Mouse (Mus musculus) left cerebral cortex, postnatal 4 days (tissue): ENCODE measurements around the gene BC049352. TPM values are rescaled to one million over a fixed set of nuclear protein-coding genes. Genes with fewer than 3 reads are reported as not detected.
A peak's percentile ranks its signal among the peaks of the same experiment; 100 is the strongest.

Experiments
- DNase-seq: peaks from one replicate; pipeline ENCODE4 v3.0.0-alpha.2; 2022
- intact Hi-C: fragments of 180-260 bp; cut with DNase I; formaldehyde crosslinking; loops from one replicate; pipeline ENCODE4 v1.15.1; 2025
- total RNA-seq, 2 experiments: library from RNA; stranded (reverse); gene quantifications; 2 replicates each; pipeline ENCODE4 v1.2.3; 2021

BC049352 gene
- total RNA-seq, 2 experiments from 2014 or later: not detected

- intact Hi-C loops: no loop called here
- DNase-seq: no peak
Measured at GRCm38 (mm10) chr9:45241397-45241796, 59.6 kb downstream of the BC049352 start.

GRCm38 (mm10) chr9:45245432-45245831 is 63.6 kb downstream of the BC049352 start:
- no peak for DNase-seq
- intact Hi-C loops: no loop called here

- no peak for DNase-seq
- intact Hi-C loops: no loop called here
Measured at GRCm38 (mm10) chr9:45246060-45246459, 64.3 kb downstream of the BC049352 start.

- intact Hi-C loops: no loop called here
- no peak for DNase-seq
Measured at GRCm38 (mm10) chr9:45247536-45247935, 65.7 kb downstream of the BC049352 start.

- no peak for DNase-seq
- intact Hi-C loops: no loop called here
Measured at GRCm38 (mm10) chr9:45250306-45250705, 68.5 kb downstream of the BC049352 start.

GRCm38 (mm10) chr9:45251281-45251680 is 69.5 kb downstream of the BC049352 start:
- DNase-seq: no peak
- intact Hi-C loops: no loop called here

GRCm38 (mm10) chr9:45251990-45252389 is 70.2 kb downstream of the BC049352 start:
- intact Hi-C loops: no loop called here
- DNase-seq: no peak

- no peak for DNase-seq
- intact Hi-C loops: no loop called here
Measured at GRCm38 (mm10) chr9:45252395-45252794, 70.6 kb downstream of the BC049352 start.

- DNase-seq: no peak
- intact Hi-C loops: no loop called here
Measured at GRCm38 (mm10) chr9:45254021-45254420, 72.2 kb downstream of the BC049352 start.

- intact Hi-C loops: no loop called here
- DNase-seq: no peak
Measured at GRCm38 (mm10) chr9:45254605-45255004, 72.8 kb downstream of the BC049352 start.

GRCm38 (mm10) chr9:45255431-45255830 is 73.6 kb downstream of the BC049352 start:
- intact Hi-C loops: no loop called here

GRCm38 (mm10) chr9:45255967-45256366 is 74.2 kb downstream of the BC049352 start:
- no peak for DNase-seq
- intact Hi-C loops: no loop called here

More at GRCm38 (mm10) chr9:45255431-45255830, 73.6 kb downstream of the BC049352 start:
- DNase-seq: no peak

GRCm38 (mm10) chr9:45259065-45259464 is 77.3 kb downstream of the BC049352 start:
- DNase-seq: no peak
- intact Hi-C loops: no loop called here

GRCm38 (mm10) chr9:45261466-45261865 is 79.7 kb downstream of the BC049352 start:
- intact Hi-C loops: no loop called here
- DNase-seq: peak; percentile 77

GRCm38 (mm10) chr9:45261872-45262271 is 80.1 kb downstream of the BC049352 start:
- intact Hi-C loops: no loop called here
- no peak for DNase-seq

- intact Hi-C loops: no loop called here
- no peak for DNase-seq
Measured at GRCm38 (mm10) chr9:45267099-45267498, 85.3 kb downstream of the BC049352 start.

GRCm38 (mm10) chr9:45268079-45268478 is 86.3 kb downstream of the BC049352 start:
- no peak for DNase-seq
- intact Hi-C loops: no loop called here

GRCm38 (mm10) chr9:45268597-45269325 is 87.0 kb downstream of the BC049352 start, which contains the start of gene Il10ra:
Gene Il10ra (minus strand): TSS chr9:45269149.
- intact Hi-C loops: no loop called here
- DNase-seq: no peak

GRCm38 (mm10) chr9:45272213-45272612 is 90.4 kb downstream of the BC049352 start:
- no peak for DNase-seq

GRCm38 (mm10) chr9:45274218-45274617 is 92.4 kb downstream of the BC049352 start:
- DNase-seq: no peak
- intact Hi-C loops: no loop called here

More at GRCm38 (mm10) chr9:45272213-45272612, 90.4 kb downstream of the BC049352 start:
- intact Hi-C loops: no loop called here

GRCm38 (mm10) chr9:45274635-45275034 is 92.8 kb downstream of the BC049352 start:
- no peak for DNase-seq
- intact Hi-C loops: no loop called here

GRCm38 (mm10) chr9:45280059-45280458 is 98.3 kb downstream of the BC049352 start:
- DNase-seq: no peak

GRCm38 (mm10) chr9:45280891-45281290 is 99.1 kb downstream of the BC049352 start:
- no peak for DNase-seq
- intact Hi-C loops: no loop called here

More at GRCm38 (mm10) chr9:45280059-45280458, 98.3 kb downstream of the BC049352 start:
- intact Hi-C loops: no loop called here
